Mouse (Mus musculus): ENCODE measurements around the gene Slc35g3. TPM values are rescaled to one million over a fixed set of nuclear protein-coding genes. Genes with fewer than 3 reads are reported as not detected.

The Slc35g3 gene
- total and polyA plus RNA-seq, 3 experiments: not detected

DNA sequence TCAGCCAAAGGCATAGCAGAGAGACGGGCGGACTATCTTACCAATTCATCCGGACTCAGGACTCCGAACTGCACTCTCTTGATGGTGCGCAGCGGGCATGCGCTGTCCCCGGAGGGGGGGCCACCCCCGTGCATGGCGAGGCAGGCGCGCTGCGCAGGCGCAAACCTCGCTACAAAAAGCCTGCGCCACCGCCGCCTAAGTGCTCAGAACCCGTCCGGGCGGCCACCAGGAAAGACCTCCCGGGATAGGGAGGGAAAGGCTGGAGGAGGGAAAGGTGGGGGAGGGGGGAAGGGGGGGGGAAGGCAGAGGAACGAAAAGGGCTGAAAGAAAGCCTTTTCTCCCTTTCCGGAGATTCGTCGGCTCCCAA lies 3.7 kb downstream of the Slc35g3 start:
- H3K9me3 ChIP-seq (replicated peaks; ENCODE audit: low read length): no peaks in the 10 kb centered on the region
- dilution Hi-C loops (cut with MboI; ENCODE audit: extremely low pct_ligation_motif_present, extremely low pct_unique_long_range_greater_than_20kb, low sequenced_read_pairs) (no loop called here), in situ Hi-C loops (cut with MboI; ENCODE audit: low pct_ligation_motif_present, low pct_unique_long_range_greater_than_20kb, low sequenced_read_pairs) (loop anchor here (5.0 kb wide), 1 partner anchor 34 kb away; no protein-coding TSS in a partner anchor)
- peak overlapping the region; percentile 98 for H3K4me2 ChIP-seq (ENCODE audit: insufficient read depth, low read depth, poor library complexity, severe bottlenecking)
- no peaks in the 10 kb centered on the region for H3K27me3 ChIP-seq (replicated peaks)
- peaks cover 13 to 47% of the 10 kb centered on the region in 2 experiments for H3K4me1 ChIP-seq (ENCODE audit: control insufficient read depth in 1 of 2, insufficient read depth in 2 of 2)
- peak overlapping the region; percentile 55 to 60 (median 57) for H3K4me3 ChIP-seq (replicated peaks in 1 of 3; ENCODE audit: low read depth in 2 of 3, low read length in 2 of 3, poor library complexity in 1 of 3)
- peak overlapping the region; percentile 75 for H3K27ac ChIP-seq (ENCODE audit: insufficient read depth, low read depth)
- no peak for TF ChIP-seq JUND (conservative IDR thresholded peaks at IDR 0.05; ENCODE audit: low read depth, low read length)
- TF ChIP-seq TBP (conservative IDR thresholded peaks at IDR 0.05; ENCODE audit: low read depth, low read length): no peak
- 0 out of 2 replicates have a peak, but pooled peaks have one; percentile 13 for TF ChIP-seq MXI1 (IDR thresholded peaks at IDR 0.05; ENCODE audit: low read depth, low read length)
- peak; percentile 41 for TF ChIP-seq RCOR1 (conservative IDR thresholded peaks at IDR 0.05; ENCODE audit: low read depth, low read length)
- no peak for TF ChIP-seq NELFE (IDR thresholded peaks at IDR 0.05; ENCODE audit: low read depth, low read length)
- TF ChIP-seq KAT2A (IDR thresholded peaks at IDR 0.05; ENCODE audit: insufficient replicate concordance, low read length): no peak
- TF ChIP-seq RAD21 (IDR thresholded peaks at IDR 0.05; ENCODE audit: low read depth, low read length): no peak
- TF ChIP-seq CTCF (conservative IDR thresholded peaks at IDR 0.05 in 1 of 2, IDR thresholded peaks at IDR 0.05 in 1 of 2; ENCODE audit: low read depth in 2 of 2, low read length in 2 of 2): no peak
- no peak for TF ChIP-seq HCFC1 (IDR thresholded peaks at IDR 0.05; ENCODE audit: low read depth, low read length)
- no peak for TF ChIP-seq ZNF384 (IDR thresholded peaks at IDR 0.05; ENCODE audit: low read depth, low read length)
- no peak for TF ChIP-seq MAFK (IDR thresholded peaks at IDR 0.05; ENCODE audit: insufficient replicate concordance, low read length)
- TF ChIP-seq CHD2 (IDR thresholded peaks at IDR 0.05; ENCODE audit: low read length): no peak; the same call in 1 of the 2 replicates
- no peak; the same call in 1 of the 2 replicates for TF ChIP-seq MYC (IDR thresholded peaks at IDR 0.05; ENCODE audit: low read depth, low read length)
- TF ChIP-seq NRF1 (IDR thresholded peaks at IDR 0.05; ENCODE audit: low read depth, low read length): peak; percentile 92
- no peak for TF ChIP-seq POLR2A (IDR thresholded peaks at IDR 0.05; ENCODE audit: low read depth, low read length)
- no peak for TF ChIP-seq USF1 (IDR thresholded peaks at IDR 0.05; ENCODE audit: low read depth, low read length)
- TF ChIP-seq MAZ (IDR thresholded peaks at IDR 0.05; ENCODE audit: low read depth, low read length): peak; percentile 91
- peak; percentile 23; the same call in 1 of the 2 replicates for TF ChIP-seq MAX (IDR thresholded peaks at IDR 0.05; ENCODE audit: low read length)
- TF ChIP-seq SIN3A (IDR thresholded peaks at IDR 0.05; ENCODE audit: low read length): no peak
- no peak for TF ChIP-seq ZKSCAN1 (IDR thresholded peaks at IDR 0.05; ENCODE audit: borderline replicate concordance, low read depth, low read length)
- no peak for TF ChIP-seq GABPA (IDR thresholded peaks at IDR 0.05; ENCODE audit: insufficient replicate concordance, low read depth, low read length)
- TF ChIP-seq IRF4 (IDR thresholded peaks at IDR 0.05; ENCODE audit: low read depth, low read length): no peak
- TF ChIP-seq JUN (IDR thresholded peaks at IDR 0.05; ENCODE audit: insufficient read depth, low read depth, low read length): no peak
- no peak for TF ChIP-seq CHD1 (IDR thresholded peaks at IDR 0.05; ENCODE audit: low read depth, low read length)
- TF ChIP-seq SMC3 (IDR thresholded peaks at IDR 0.05; ENCODE audit: low read depth, low read length): no peak
- TF ChIP-seq ELF1 (IDR thresholded peaks at IDR 0.05; ENCODE audit: low read depth, low read length): 0 out of 2 replicates have a peak, but pooled peaks have one; percentile 2
- no peak for TF ChIP-seq EP300 (IDR thresholded peaks at IDR 0.05; ENCODE audit: low read length)
- no peak; the same call in 1 of the 2 replicates for TF ChIP-seq MEF2A (IDR thresholded peaks at IDR 0.05; ENCODE audit: borderline replicate concordance, low read depth, low read length)
- no peak for TF ChIP-seq E2F4 (IDR thresholded peaks at IDR 0.05; ENCODE audit: insufficient replicate concordance, low read depth, low read length)
- TF ChIP-seq BHLHE40 (IDR thresholded peaks at IDR 0.05; ENCODE audit: low read depth, low read length): peak; percentile 51; the same call in 1 of the 2 replicates
- TF ChIP-seq USF2 (conservative IDR thresholded peaks at IDR 0.05; ENCODE audit: low read depth, low read length): no peak
- H3K9ac ChIP-seq (ENCODE audit: insufficient read depth, low read depth): peak overlapping the region; percentile 93
- DNase-seq (ENCODE audit: extremely low read depth): peak; percentile 95
- peaks cover 0 to 12% of the 10 kb centered on the region in 2 experiments for H3K36me3 ChIP-seq (replicated peaks in 1 of 2; ENCODE audit: control insufficient read depth in 1 of 2, insufficient read depth in 1 of 2, low read length in 1 of 2)
- peaks cover 46% of the 10 kb centered on the region for H3K79me2 ChIP-seq (replicated peaks; ENCODE audit: control insufficient read depth, extremely low read depth, insufficient read depth, poor library complexity, severe bottlenecking)
